Mouse (Mus musculus) midbrain, postnatal 0 days (tissue): Measurements from ENCODE around the gene Pld2. TPM values are rescaled to one million over a fixed set of nuclear protein-coding genes. Genes with fewer than 3 reads are reported as not detected.

Experiments used
- ATAC-seq: fragments of 200-750 bp; cut with Nextera tagmentation; 2 replicates; pipeline ENCODE4 v1.8.0; 2017; ENCODE audit warnings: moderate number of reproducible peaks, mild to moderate bottlenecking, moderate TSS enrichment, moderate library complexity; ENCODE audit not compliant: low FRiP score
- DNase-seq: peaks from one replicate; pipeline ENCODE4 v3.0.0-alpha.2; 2015; ENCODE audit warnings: low spot score
- H3K27ac ChIP-seq: fragments of 300-500 bp; sonication (generic); 2 replicates; pipeline ENCODE4 v1.5.1; 2014; ENCODE audit warnings: low read depth, mild to moderate bottlenecking, low read length, mixed read lengths
- H3K27me3 ChIP-seq: fragments of 300-500 bp; sonication (generic); 2 replicates; pipeline ENCODE4 v1.6.1; 2014; ENCODE audit warnings: low read length, control low read depth, mixed read lengths; ENCODE audit not compliant: insufficient read depth
- H3K36me3 ChIP-seq: fragments of 300-500 bp; sonication (generic); 2 replicates; pipeline ENCODE4 v1.6.1; 2014; ENCODE audit warnings: low read length, control low read depth, mixed read lengths; ENCODE audit not compliant: insufficient read depth
- H3K4me1 ChIP-seq: fragments of 300-500 bp; sonication (generic); 2 replicates; pipeline ENCODE4 v1.6.1; 2014; ENCODE audit warnings: mild to moderate bottlenecking, control low read depth, antibody characterized with exemption, low read length, mixed read lengths; ENCODE audit not compliant: insufficient read depth
- H3K4me2 ChIP-seq: fragments of 300-500 bp; sonication (generic); 2 replicates; pipeline ENCODE4 v1.6.1; 2014; ENCODE audit warnings: low read depth, mild to moderate bottlenecking, low read length, mixed read lengths; ENCODE audit not compliant: poor library complexity, severe bottlenecking
- H3K4me3 ChIP-seq: fragments of 300-500 bp; sonication (generic); 2 replicates; pipeline ENCODE4 v1.5.1; 2014; ENCODE audit warnings: low read depth, mild to moderate bottlenecking, low read length, moderate library complexity
- H3K9ac ChIP-seq: fragments of 300-500 bp; sonication (generic); replicated peaks from 2 replicates; pipeline ENCODE4 v1.6.1; 2014; ENCODE audit warnings: mild to moderate bottlenecking, low read length, moderate library complexity, mixed read lengths; ENCODE audit not compliant: poor library complexity, severe bottlenecking
- H3K9me3 ChIP-seq: fragments of 300-500 bp; sonication (generic); 2 replicates; pipeline ENCODE4 v1.6.1; 2016; ENCODE audit warnings: low read length, control low read depth
- CTCF ChIP-seq: IDR thresholded peaks from 2 replicates; pipeline ENCODE4 v1.5.1; 2016; ENCODE audit warnings: antibody characterized with exemption, mild to moderate bottlenecking
- WGBS: fragments of 180-500 bp; shearing (Covaris S2); extraction: QIAGEN DNeasy Blood & Tissue Kit; methylation state at CpG from one replicate; pipeline ENCODE4 v1.1.7; 2014; 5-methylcytosine and 5-hydroxymethylcytosine counted together
- polyA plus RNA-seq: library from polyadenylated mRNA; unstranded; fragments of >200 nt; fragmentation: Nextera tagmentation; extraction: Ambion mirVana; gene quantifications from 2 replicates; pipeline ENCODE4 v1.2.1, GENCODE M21; 2015
- total RNA-seq: library from RNA; depleted of rRNA; stranded (reverse); fragments of >200 nt; gene quantifications from 2 replicates; pipeline ENCODE4 v1.2.3, GENCODE M21; 2014

Gene Pld2
- total and polyA plus RNA-seq, 2 experiments from 2014 or later, result 19.4 to 71.5 TPM

GRCm38 (mm10) chr11:70551526-70551925 lies 11.7 kb downstream of the Pld2 start:
- H3K9ac ChIP-seq, result no peak overlapping the region
- H3K27me3 ChIP-seq, result no peaks in the 10 kb centered on the region
- no peak overlapping the region for H3K4me2 ChIP-seq
- H3K4me1 ChIP-seq, result no peaks in the 10 kb centered on the region
- ATAC-seq (no peak), DNase-seq (no peak)
- WGBS, result 90% methylated on average over 8 of the region's 8 CpGs
- peaks cover 16% of the 10 kb centered on the region for H3K36me3 ChIP-seq
- H3K9me3 ChIP-seq, result no peaks in the 10 kb centered on the region
- TF ChIP-seq CTCF, result no peak
- no peak overlapping the region for H3K4me3 ChIP-seq
- H3K27ac ChIP-seq, result no peak overlapping the region

GRCm38 (mm10) chr11:70553940-70554339 lies 14.1 kb downstream of the Pld2 start:
- Histone ChIP-seq H3K27ac (no peak overlapping the region), H3K9me3 (no peaks in the 10 kb centered on the region), H3K36me3 (peaks cover 21% of the 10 kb centered on the region), H3K9ac (no peak overlapping the region), H3K4me3 (no peak overlapping the region), H3K27me3 (no peaks in the 10 kb centered on the region), H3K4me2 (no peak overlapping the region), H3K4me1 (no peaks in the 10 kb centered on the region)
- WGBS, result 38% methylated on average over 7 of the region's 7 CpGs
- no peak for TF ChIP-seq CTCF
- no peak for DNase-seq
- no peak for ATAC-seq

GRCm38 (mm10) chr11:70557545-70557944 lies 17.7 kb downstream of the Pld2 start:
- no peak for ATAC-seq
- no peak for DNase-seq
- Histone ChIP-seq H3K36me3 (peaks cover 21% of the 10 kb centered on the region), H3K4me1 (no peaks in the 10 kb centered on the region), H3K9me3 (no peaks in the 10 kb centered on the region), H3K4me3 (no peak overlapping the region), H3K4me2 (no peak overlapping the region), H3K27ac (no peak overlapping the region), H3K9ac (no peak overlapping the region), H3K27me3 (no peaks in the 10 kb centered on the region)
- WGBS, result 90% methylated on average over 9 of the region's 9 CpGs
- no peak; the same call in 1 of the 2 replicates for TF ChIP-seq CTCF

DNA sequence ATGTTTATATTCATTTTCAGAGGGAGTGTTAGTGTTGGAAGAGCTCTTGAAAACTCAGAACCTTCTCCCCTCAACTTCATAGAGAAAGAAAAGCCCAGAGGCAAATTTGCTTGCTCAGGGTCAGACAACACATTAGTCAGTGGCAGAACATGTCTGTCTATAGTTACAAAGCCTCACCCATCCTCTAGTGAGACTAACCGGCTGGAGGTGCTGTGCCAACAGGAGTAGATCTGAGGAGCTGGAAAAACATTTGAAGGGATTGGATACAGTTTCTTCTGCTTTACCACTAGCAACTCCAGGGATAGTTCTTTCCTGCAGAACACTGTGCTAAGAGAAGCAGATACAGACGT lies 22.0 kb downstream of the Pld2 start:
- peak; percentile 38 for TF ChIP-seq CTCF
- H3K27me3 ChIP-seq, result no peaks in the 10 kb centered on the region
- DNase-seq, result peak; percentile 36
- H3K9ac ChIP-seq, result peak overlapping the region; percentile 90; the same call in 1 of the 2 replicates
- peak overlapping the region; percentile 90 for H3K4me2 ChIP-seq
- no peaks in the 10 kb centered on the region for H3K9me3 ChIP-seq
- no peak for ATAC-seq
- H3K27ac ChIP-seq, result peak overlapping the region; percentile 78
- 0% methylated on average over 2 of the region's 2 CpGs for WGBS
- peak overlapping the region; percentile 94 for H3K4me3 ChIP-seq
- H3K4me1 ChIP-seq, result peaks cover 12% of the 10 kb centered on the region
- H3K36me3 ChIP-seq, result peaks cover 6% of the 10 kb centered on the region; the same call in 1 of the 2 replicates

- H3K4me2 ChIP-seq, result peak within 1 kb of the TSS; percentile 90
- H3K4me1 ChIP-seq, result peaks cover 12% of the 10 kb centered on the region
- no peaks in the 10 kb centered on the region for H3K27me3 ChIP-seq
- WGBS, result 1% methylated on average over 51 of the region's 57 CpGs
- H3K27ac ChIP-seq, result peak within 1 kb of the TSS; percentile 78
- H3K36me3 ChIP-seq, result peaks cover 6% of the 10 kb centered on the region; the same call in 1 of the 2 replicates
- TF ChIP-seq CTCF, result peak; percentile 2; the same call in 1 of the 2 replicates
- peak within 1 kb of the TSS; percentile 90 for H3K9ac ChIP-seq
- DNase-seq (peak; percentile 95), ATAC-seq (peak; percentile 95)
- H3K9me3 ChIP-seq, result no peaks in the 10 kb centered on the region
- H3K4me3 ChIP-seq, result peak within 1 kb of the TSS; percentile 94
Measured at GRCm38 (mm10) chr11:70562287-70562994, 22.6 kb downstream of the Pld2 start, which contains the start of gene Mink1. Gene Mink1 (plus strand): TSS chr11:70562881.

DNA sequence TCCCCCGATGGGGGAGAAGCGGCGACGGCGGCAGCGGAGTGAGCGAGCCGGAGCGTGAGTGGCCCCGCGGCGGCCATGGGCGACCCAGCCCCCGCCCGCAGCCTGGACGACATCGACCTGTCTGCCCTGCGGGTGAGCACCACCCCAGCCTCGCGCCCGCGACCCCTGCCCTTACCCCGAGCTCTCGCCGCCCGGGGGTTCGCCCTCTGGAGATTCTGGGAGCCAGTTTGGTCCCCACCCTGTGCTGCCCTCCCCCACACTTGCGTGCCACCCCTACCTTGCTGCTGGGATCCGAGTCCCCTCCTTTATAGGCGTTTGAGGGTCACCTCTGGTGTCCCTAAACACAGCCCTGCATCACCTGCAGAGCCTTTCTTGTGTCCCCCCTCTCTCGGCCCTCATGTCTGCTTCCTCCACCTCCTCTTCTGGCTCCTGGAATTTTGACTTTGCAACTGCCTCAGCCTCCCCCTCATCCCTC lies 23.2 kb downstream of the Pld2 start:
- H3K4me1 ChIP-seq, result peaks cover 12% of the 10 kb centered on the region
- H3K9me3 ChIP-seq, result no peaks in the 10 kb centered on the region
- 0% methylated on average over 17 of the region's 31 CpGs for WGBS
- ATAC-seq (peak; percentile 43; the same call in 1 of the 2 replicates), DNase-seq (no peak)
- peaks cover 6% of the 10 kb centered on the region; the same call in 1 of the 2 replicates for H3K36me3 ChIP-seq
- H3K27ac ChIP-seq, result peak overlapping the region; percentile 78
- no peak for TF ChIP-seq CTCF
- peak overlapping the region; percentile 90 for H3K9ac ChIP-seq
- no peaks in the 10 kb centered on the region for H3K27me3 ChIP-seq
- peak overlapping the region; percentile 94 for H3K4me3 ChIP-seq
- H3K4me2 ChIP-seq, result peak overlapping the region; percentile 90
